In genomic region chr1:82987530-82988198, GRCm38 (mm10) we compare ENCODE assay signal across 9 mouse cellular contexts. TPM values are rescaled to one million over a fixed set of nuclear protein-coding genes. Genes with fewer than 3 reads are reported as not detected.
DNase-seq lines count a peak whose midpoint lies in the region; ATAC-seq lines count a peak whose summit lies in the region.
"Had no signal": no experiment of that assay in that cellular context is flagged by ENCODE, and none has a peak within 500 bp of the region (broad histone marks: within the 10 kb centered on the region; RNA-seq: fewer than 3 reads in every experiment).

No protein-coding gene starts in this region.

- no peaks in the 10 kb centered on the region for H3K27me3 ChIP-seq in hindbrain, embryonic 15.5 days
- H3K27me3 ChIP-seq: liver, embryonic 15.5 days had no signal

- H3K27ac ChIP-seq in hindbrain, embryonic 15.5 days (replicated peaks) = no peak overlapping the region
- H3K27ac ChIP-seq: liver, embryonic 15.5 days had no signal

- H3K9me3 ChIP-seq in hindbrain, embryonic 15.5 days = no peaks in the 10 kb centered on the region
- H3K9me3 ChIP-seq: liver, embryonic 15.5 days had no signal

- H3K4me3 ChIP-seq in hindbrain, embryonic 15.5 days = no peak overlapping the region
- H3K4me3 ChIP-seq: liver, embryonic 15.5 days had no signal

- H3K36me3 ChIP-seq in hindbrain, embryonic 15.5 days = no peaks in the 10 kb centered on the region
- H3K36me3 ChIP-seq: liver, embryonic 15.5 days had no signal

- peak; percentile 94 for ATAC-seq in frontal cortex, adult (ENCODE audit: low TSS enrichment)
- peak; percentile 77; the same call in 1 of the 2 replicates for ATAC-seq in hindbrain, embryonic 15.5 days (ENCODE audit: low FRiP score, low read depth)

- no peak overlapping the region for H3K4me2 ChIP-seq in hindbrain, embryonic 15.5 days
- H3K4me2 ChIP-seq: liver, embryonic 15.5 days had no signal

- no peak for DNase-seq in frontal cortex, postnatal 10 days (ENCODE audit: low spot score in 2 of 2)
- peak; percentile 68 for DNase-seq in thymus, postnatal 0 days (ENCODE audit: low spot score)
- no peak for DNase-seq in thymus, postnatal 36 days
- DNase-seq in embryo, embryonic 9.5 days (ENCODE audit: extremely low spot score) = peak; percentile 67
- DNase-seq in lung, postnatal 10 days = peak; percentile 74
- peak; percentile 51 for DNase-seq in thymus, postnatal 14 days

- H3K9ac ChIP-seq in hindbrain, embryonic 15.5 days = no peak overlapping the region
- H3K9ac ChIP-seq: liver, embryonic 15.5 days had no signal

- WGBS in hindbrain, embryonic 15.5 days = 31% methylated on average over 4 of the region's 4 CpGs

- no peaks in the 10 kb centered on the region for H3K4me1 ChIP-seq in hindbrain, embryonic 15.5 days (replicated peaks)
- H3K4me1 ChIP-seq: liver, embryonic 15.5 days had no signal

RNA-seq across cellular contexts. Expression of gene Gm47959, which starts 12.7 kb away (rescaled TPM):
- polyA plus RNA-seq in thymus, postnatal 0 days (2015; fragmentation: Nextera tagmentation; extraction: Ambion mirVana) = not detected in 2 replicates
- not detected in 2 replicates for polyA plus RNA-seq in hindbrain, embryonic 15.5 days (2015; fragmentation: Nextera tagmentation; extraction: Ambion mirVana)
- polyA plus RNA-seq: liver, embryonic 15.5 days had no signal

RNA-seq across cellular contexts. Expression of gene Gm47955, which starts 27.6 kb away (rescaled TPM):
- polyA plus RNA-seq in thymus, postnatal 0 days (2015; fragmentation: Nextera tagmentation; extraction: Ambion mirVana) = not detected in 2 replicates
- not detected in 2 replicates for polyA plus RNA-seq in hindbrain, embryonic 15.5 days (2015; fragmentation: Nextera tagmentation; extraction: Ambion mirVana)
- polyA plus RNA-seq: liver, embryonic 15.5 days had no signal

RNA-seq across cellular contexts. Expression of gene Gm7544, which starts 31.9 kb away (rescaled TPM):
- polyA plus RNA-seq in thymus, postnatal 0 days (2015; fragmentation: Nextera tagmentation; extraction: Ambion mirVana) = not detected in 2 replicates
- not detected in 2 replicates for polyA plus RNA-seq in hindbrain, embryonic 15.5 days (2015; fragmentation: Nextera tagmentation; extraction: Ambion mirVana)
- polyA plus RNA-seq: liver, embryonic 15.5 days had no signal

RNA-seq across cellular contexts. Expression of gene A030003K21Rik, which starts 44.5 kb away (rescaled TPM):
- not detected in 2 replicates for polyA plus RNA-seq in thymus, postnatal 0 days (2015; fragmentation: Nextera tagmentation; extraction: Ambion mirVana)
- not detected in 2 replicates for polyA plus RNA-seq in hindbrain, embryonic 15.5 days (2015; fragmentation: Nextera tagmentation; extraction: Ambion mirVana)
- polyA plus RNA-seq: liver, embryonic 15.5 days had no signal

RNA-seq across cellular contexts. Expression of gene Slc19a3, which starts 50.6 kb away (rescaled TPM):
- polyA plus RNA-seq in thymus, postnatal 0 days (2015; fragmentation: Nextera tagmentation; extraction: Ambion mirVana) = 0.09 and 0.15 TPM in 2 replicates
- polyA plus RNA-seq in hindbrain, embryonic 15.5 days (2015; fragmentation: Nextera tagmentation; extraction: Ambion mirVana) = 0.98 and 1.1 TPM in 2 replicates

Comparison
In these comparisons a context has a peak if more than half of its experiments do, and no peak if none do; other contexts are left out.
1. DNase-seq: peak in thymus, postnatal 0 days (single experiment), embryo, embryonic 9.5 days (single experiment), lung, postnatal 10 days (single experiment) and thymus, postnatal 14 days (single experiment); none in frontal cortex, postnatal 10 days (0 of 2) and thymus, postnatal 36 days (0 of 2).